16 mouse cellular contexts compared by ENCODE assay signal in genomic region chr8:77484817-77485216, GRCm38 (mm10). TPM values are rescaled to one million over a fixed set of nuclear protein-coding genes. Genes with fewer than 3 reads are reported as not detected.
DNase-seq lines count a peak whose midpoint lies in the region; ATAC-seq and TF ChIP-seq lines count a peak whose summit lies in the region.
"Had no signal": no experiment of that assay in that cellular context is flagged by ENCODE, and none has a peak within 500 bp of the region (broad histone marks: within the 10 kb centered on the region; RNA-seq: fewer than 3 reads in every experiment).

No protein-coding gene starts in this region.

- 62% methylated on average over 5 of the region's 5 CpGs for WGBS in liver, embryonic 15.5 days (ENCODE audit: insufficient replicate concordance)
- WGBS in liver, embryonic 12.5 days (ENCODE audit: insufficient replicate concordance), result 61% methylated on average over 5 of the region's 5 CpGs
- WGBS in embryonic facial prominence, embryonic 14.5 days, result 71% methylated on average over 5 of the region's 5 CpGs

- no peak for ATAC-seq in liver, embryonic 15.5 days (ENCODE audit: insufficient read depth)
- no peak for ATAC-seq in liver, embryonic 12.5 days
- no peak for ATAC-seq in embryonic facial prominence, embryonic 14.5 days (ENCODE audit: low read depth)
- ATAC-seq: CD4-positive, CD25-positive, alpha-beta regulatory T cell, adult 4 months; inflammation-experienced regulatory T-cells, adult 6 months had no signal

- H3K27ac ChIP-seq in gastrocnemius, adult 2 months, result peak overlapping the region; percentile 80
- no peak overlapping the region for H3K27ac ChIP-seq in liver, embryonic 15.5 days (replicated peaks)
- H3K27ac ChIP-seq in liver, embryonic 12.5 days, result no peak overlapping the region
- H3K27ac ChIP-seq in embryonic facial prominence, embryonic 14.5 days (replicated peaks; ENCODE audit: low read depth, low read length), result no peak overlapping the region
- H3K27ac ChIP-seq: kidney, embryonic 15.5 days; limb, embryonic 15.5 days; lung, embryonic 15.5 days; neural tube, embryonic 12.5 days had no signal

- peak overlapping the region; percentile 17 for H3K4me3 ChIP-seq in gastrocnemius, adult 2 months
- no peak overlapping the region for H3K4me3 ChIP-seq in liver, embryonic 15.5 days (replicated peaks)
- no peak overlapping the region for H3K4me3 ChIP-seq in liver, embryonic 12.5 days
- H3K4me3 ChIP-seq in embryonic facial prominence, embryonic 14.5 days (ENCODE audit: low read depth, low read length), result no peak overlapping the region
- H3K4me3 ChIP-seq: kidney, embryonic 15.5 days; limb, embryonic 15.5 days; lung, embryonic 15.5 days; neural tube, embryonic 12.5 days had no signal

- peak overlapping the region; percentile 32 for H3K4me2 ChIP-seq in liver, embryonic 15.5 days
- no peak overlapping the region for H3K4me2 ChIP-seq in liver, embryonic 12.5 days
- H3K4me2 ChIP-seq in embryonic facial prominence, embryonic 14.5 days (ENCODE audit: low read depth, low read length), result no peak overlapping the region
- H3K4me2 ChIP-seq: kidney, embryonic 15.5 days; limb, embryonic 15.5 days; lung, embryonic 15.5 days; neural tube, embryonic 12.5 days had no signal

- no peak overlapping the region for H3K9ac ChIP-seq in liver, embryonic 15.5 days
- H3K9ac ChIP-seq in liver, embryonic 12.5 days, result no peak overlapping the region
- 0 out of 2 replicates have a peak overlapping the region, but pooled peaks have one; percentile 11 for H3K9ac ChIP-seq in embryonic facial prominence, embryonic 14.5 days (ENCODE audit: low read depth, low read length)
- H3K9ac ChIP-seq: kidney, embryonic 15.5 days; limb, embryonic 15.5 days; lung, embryonic 15.5 days; neural tube, embryonic 12.5 days had no signal

- DNase-seq in gastrocnemius, adult 2 months, result peak; percentile 62
- no peak for DNase-seq in gastrocnemius, postnatal 10 days
- DNase-seq in embryonic facial prominence, embryonic 14.5 days (ENCODE audit: low spot score), result no peak
- no peak for DNase-seq in spleen, postnatal 14 days (ENCODE audit: low spot score in 2 of 2)
- DNase-seq in spleen, postnatal 10 days (ENCODE audit: low spot score in 2 of 2), result no peak
- DNase-seq: adrenal gland, adult 8-10 months; right cerebral cortex, postnatal 14 days; thymus, adult 2 months had no signal

- H3K36me3 ChIP-seq in liver, embryonic 15.5 days (replicated peaks), result no peaks in the 10 kb centered on the region
- no peaks in the 10 kb centered on the region for H3K36me3 ChIP-seq in liver, embryonic 12.5 days
- H3K36me3 ChIP-seq in embryonic facial prominence, embryonic 14.5 days (ENCODE audit: control insufficient read depth, insufficient read depth, low read length), result no peaks in the 10 kb centered on the region
- H3K36me3 ChIP-seq: kidney, embryonic 15.5 days; limb, embryonic 15.5 days; lung, embryonic 15.5 days; neural tube, embryonic 12.5 days had no signal

- no peak for TF ChIP-seq CTCF in gastrocnemius, adult 2 months (IDR thresholded peaks at IDR 0.05)

- H3K4me1 ChIP-seq in liver, embryonic 15.5 days (replicated peaks), result peaks cover 77% of the 10 kb centered on the region
- H3K4me1 ChIP-seq in liver, embryonic 12.5 days, result peaks cover 96% of the 10 kb centered on the region
- H3K4me1 ChIP-seq in embryonic facial prominence, embryonic 14.5 days (ENCODE audit: control insufficient read depth, insufficient read depth, low read length), result peaks cover 27% of the 10 kb centered on the region

- H3K27me3 ChIP-seq in liver, embryonic 15.5 days, result no peaks in the 10 kb centered on the region
- H3K27me3 ChIP-seq in liver, embryonic 12.5 days (replicated peaks), result no peaks in the 10 kb centered on the region
- H3K27me3 ChIP-seq in embryonic facial prominence, embryonic 14.5 days (replicated peaks; ENCODE audit: control insufficient read depth, insufficient read depth, low read length), result no peaks in the 10 kb centered on the region
- H3K27me3 ChIP-seq: kidney, embryonic 15.5 days; limb, embryonic 15.5 days; lung, embryonic 15.5 days; neural tube, embryonic 12.5 days had no signal

- intact Hi-C loops in gastrocnemius, adult 2 months (cut with DNase I), result loop anchor here (2.0 kb wide), 1 partner anchor 32 kb away; the partner anchor contains the start of gene Arhgap10

- H3K9me3 ChIP-seq in liver, embryonic 15.5 days (replicated peaks), result no peaks in the 10 kb centered on the region
- no peaks in the 10 kb centered on the region for H3K9me3 ChIP-seq in liver, embryonic 12.5 days (replicated peaks)
- H3K9me3 ChIP-seq in embryonic facial prominence, embryonic 14.5 days (ENCODE audit: control insufficient read depth, low read length), result no peaks in the 10 kb centered on the region
- H3K9me3 ChIP-seq: kidney, embryonic 15.5 days; limb, embryonic 15.5 days; lung, embryonic 15.5 days; neural tube, embryonic 12.5 days had no signal

RNA-seq across cellular contexts. Expression of gene Arhgap10, which starts 32.9 kb away (rescaled TPM):
- total RNA-seq in gastrocnemius, adult 2 months (2021), result 10 to 100 TPM; 54.4 to 55.9 TPM
- total RNA-seq in gastrocnemius, postnatal 10 days (2021), result 10 to 100 TPM; 56.8 to 57.2 TPM
- 5.5 and 5.8 TPM in 2 replicates for polyA plus RNA-seq in liver, embryonic 15.5 days (2015; fragmentation: Nextera tagmentation; extraction: Ambion mirVana)
- 13.5 and 13.8 TPM in 2 replicates for polyA plus RNA-seq in liver, embryonic 12.5 days (2016; fragmentation: Nextera tagmentation; extraction: Ambion mirVana)
- 25.9 and 29.2 TPM in 2 replicates for polyA plus RNA-seq in embryonic facial prominence, embryonic 14.5 days (2014; fragmentation: Nextera tagmentation; extraction: Ambion mirVana)
